Mouse (Mus musculus) ovary, adult 2 months (tissue): ENCODE results near the gene Olfr697. TPM values are rescaled to one million over a fixed set of nuclear protein-coding genes. Genes with fewer than 3 reads are reported as not detected.

Source experiments
- polyA plus RNA-seq: library from polyadenylated mRNA; depleted of rRNA; stranded (reverse); fragments of >200 nt; gene quantifications from 2 replicates; pipeline ENCODE4 v1.2.3, GENCODE M21; 2012; rRNA removed

Gene Olfr697
- polyA plus RNA-seq: not detected in 2 replicates

DNA sequence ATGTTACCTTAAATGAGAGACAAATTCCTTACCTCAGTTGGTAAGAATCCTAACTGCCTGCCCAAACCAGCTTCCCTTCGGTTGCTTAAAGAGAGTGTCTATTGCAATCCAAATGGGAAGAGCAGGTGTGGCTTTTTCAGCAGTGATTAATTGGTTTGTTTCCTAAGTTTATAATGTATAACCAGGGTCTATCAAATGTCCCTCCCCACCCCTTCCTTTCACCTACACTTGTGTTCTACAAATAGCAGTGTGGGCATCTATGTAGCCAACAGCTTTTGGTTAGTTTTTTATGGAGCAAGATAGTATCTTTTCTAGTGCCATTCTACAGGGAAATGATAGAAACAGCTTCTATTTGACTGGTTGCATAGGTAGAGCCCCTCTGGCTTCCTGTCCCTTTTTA lies at the start of gene Olfr697:
TSS of gene Olfr697 (minus strand) at position 101 of the 400 bp plus-strand sequence.

DNA sequence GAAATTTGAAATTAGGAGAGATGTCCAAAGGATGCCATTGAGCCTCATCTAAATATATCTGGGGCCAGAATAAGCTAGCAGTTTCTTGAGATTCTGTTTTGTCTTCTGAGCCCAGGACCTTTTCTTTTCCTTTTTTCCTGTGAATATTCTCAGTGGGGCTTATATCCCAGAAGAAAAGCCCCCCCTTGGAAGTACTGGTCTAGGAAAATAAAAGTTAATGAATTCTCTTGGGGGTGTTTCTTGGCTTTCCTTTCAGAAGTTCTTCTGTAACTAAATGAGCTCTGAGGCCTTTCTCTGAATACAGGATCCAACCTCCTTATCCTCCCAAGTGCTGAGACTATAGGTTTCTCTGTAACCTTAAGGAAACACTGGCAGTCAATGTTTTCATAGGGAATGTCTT lies 13.1 kb upstream of the Olfr697 start, which contains the start of gene Olfr698:
TSS of gene Olfr698 (minus strand) at position 101 of the 400 bp plus-strand sequence.

DNA sequence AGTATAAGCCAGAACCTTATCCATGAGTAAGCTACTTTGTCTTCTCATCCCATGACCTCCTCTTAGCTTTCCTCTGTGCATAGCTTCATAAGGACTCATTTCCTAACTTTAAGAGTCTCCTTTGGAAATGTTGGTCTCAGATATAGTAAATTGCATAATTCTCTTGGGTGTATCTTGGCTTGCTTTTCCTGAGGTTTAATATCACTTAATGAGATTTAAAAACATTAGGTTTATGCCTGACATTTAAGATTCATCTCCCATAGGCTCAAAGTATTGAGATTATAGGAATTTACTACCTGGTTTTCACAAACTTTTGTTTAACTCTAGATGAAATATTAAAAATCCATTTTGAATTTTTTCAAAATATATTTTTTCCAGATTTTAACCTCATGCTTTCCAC lies 25.9 kb downstream of the Olfr697 start, which contains the start of gene Olfr695:
TSS of gene Olfr695 (minus strand) at position 101 of the 400 bp plus-strand sequence.

DNA sequence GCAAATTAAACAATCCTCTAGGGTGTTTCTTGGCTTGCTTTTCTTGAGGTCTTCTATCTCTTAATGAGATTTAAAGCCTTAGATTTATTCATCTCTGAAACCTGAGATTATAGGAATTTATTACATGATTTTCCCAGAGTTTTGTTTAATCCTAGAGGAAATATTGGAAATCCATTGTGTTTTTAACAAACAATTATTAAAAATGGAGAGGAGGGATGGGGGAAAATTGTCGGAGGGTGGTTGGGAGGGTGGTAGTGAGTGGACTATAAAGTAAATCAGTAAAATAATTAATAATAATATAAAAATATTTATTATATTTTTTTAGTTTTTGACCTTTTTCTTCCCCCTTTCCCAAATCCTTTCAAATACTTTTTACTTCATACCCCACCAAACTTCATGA lies 50.5 kb downstream of the Olfr697 start, which contains the start of gene Olfr694:
TSS of gene Olfr694 (minus strand) at position 101 of the 400 bp plus-strand sequence.

Other genes starting within 250 kb of the Olfr697 start
- not detected in 2 replicates for gene Olfr693, start 61.9 kb downstream of the Olfr697 start, polyA plus RNA-seq
- gene Olfr694, start 50.6 kb downstream of the Olfr697 start, polyA plus RNA-seq: not detected in 2 replicates
- gene Olfr695, start 26.0 kb downstream of the Olfr697 start, polyA plus RNA-seq: not detected in 2 replicates
- gene Olfr698, start 13.0 kb upstream of the Olfr697 start, polyA plus RNA-seq: not detected in 2 replicates
- not detected in 2 replicates for gene Olfr699, start 50.8 kb upstream of the Olfr697 start, polyA plus RNA-seq
- gene Olfr700, start 66.4 kb upstream of the Olfr697 start, polyA plus RNA-seq: not detected in 2 replicates
- 0.15 TPM in 1 of 2 replicates, not detected in the other for gene Olfr701, start 71.7 kb upstream of the Olfr697 start, polyA plus RNA-seq
- gene Olfr702, start 91.5 kb upstream of the Olfr697 start, polyA plus RNA-seq: not detected in 2 replicates
- not detected in 2 replicates for gene Olfr703, start 100.9 kb upstream of the Olfr697 start, polyA plus RNA-seq
- gene Olfr704, start 120.7 kb upstream of the Olfr697 start, polyA plus RNA-seq: not detected in 2 replicates
- not detected in 2 replicates for gene Olfr705, start 134.4 kb upstream of the Olfr697 start, polyA plus RNA-seq
- not detected in 2 replicates for gene Olfr706, start 145.7 kb upstream of the Olfr697 start, polyA plus RNA-seq
- gene Olfr707, start 158.8 kb upstream of the Olfr697 start, polyA plus RNA-seq: not detected in 2 replicates
- gene Olfr1532-ps1, start 165.6 kb upstream of the Olfr697 start, polyA plus RNA-seq: not detected in 2 replicates
- not detected in 2 replicates for gene Olfr709-ps1, start 189.8 kb upstream of the Olfr697 start, polyA plus RNA-seq
- gene Olfr710, start 205.9 kb upstream of the Olfr697 start, polyA plus RNA-seq: not detected in 2 replicates
- not detected in 2 replicates for gene Olfr6, start 221.5 kb upstream of the Olfr697 start, polyA plus RNA-seq
- not detected in 2 replicates for gene Olfr711, start 233.0 kb upstream of the Olfr697 start, polyA plus RNA-seq